Mouse (Mus musculus) adrenal gland, postnatal 14 days (tissue): ENCODE measurements around the gene Lmbrd1. TPM values are rescaled to one million over a fixed set of nuclear protein-coding genes. Genes with fewer than 3 reads are reported as not detected.
A peak's percentile ranks its signal among the peaks of the same experiment; 100 is the strongest.
"Not testable (repeated sequence)": the region's sequence is repeated elsewhere in the genome, so short reads cannot be mapped to it uniquely, and the experiment has no call there.

Experiments
- DNase-seq: peaks from one replicate; pipeline ENCODE4 v3.0.0; 2021; ENCODE audit warnings: mixed read lengths
- long read RNA-seq, 2 experiments: library from polyadenylated mRNA; stranded (forward); transcript quantifications; one replicate each; pipeline ENCODE4 v2.0.0; 2021
- total RNA-seq: library from RNA; stranded (reverse); gene quantifications from 2 replicates; pipeline ENCODE4 v1.2.3, GENCODE M21; 2021

Gene Lmbrd1
- total RNA-seq, result 56.0 and 58.9 TPM in 2 replicates
- long read RNA-seq, experiment 1, full-length matches to known transcripts, result 78 of 88 reads
- long read RNA-seq, experiment 1, partial matches to known transcripts, result 1 of 88 reads
- long read RNA-seq, experiment 1, other reads (novel, unspliced or antisense), result 9 of 88 reads
- long read RNA-seq, experiment 2, full-length matches to known transcripts, result 53 of 73 reads
- long read RNA-seq, experiment 2, partial matches to known transcripts, result 9 of 73 reads
- long read RNA-seq, experiment 2, other reads (novel, unspliced or antisense), result 11 of 73 reads

- DNase-seq, result peak; percentile 97
Measured at GRCm38 (mm10) chr1:24678205-24678917, at the start of gene Lmbrd1. Lmbrd1 (plus strand) TSS chr1:24678630.

GRCm38 (mm10) chr1:24633553-24634132 lies 44.8 kb upstream of the Lmbrd1 start:
- peak; percentile 16 for DNase-seq

GRCm38 (mm10) chr1:24650100-24650499 lies 28.3 kb upstream of the Lmbrd1 start:
- no peak for DNase-seq

GRCm38 (mm10) chr1:24659914-24660313 lies 18.5 kb upstream of the Lmbrd1 start:
- no peak for DNase-seq

GRCm38 (mm10) chr1:24660662-24661061 lies 17.8 kb upstream of the Lmbrd1 start:
- not testable (repeated sequence) for DNase-seq

DNA sequence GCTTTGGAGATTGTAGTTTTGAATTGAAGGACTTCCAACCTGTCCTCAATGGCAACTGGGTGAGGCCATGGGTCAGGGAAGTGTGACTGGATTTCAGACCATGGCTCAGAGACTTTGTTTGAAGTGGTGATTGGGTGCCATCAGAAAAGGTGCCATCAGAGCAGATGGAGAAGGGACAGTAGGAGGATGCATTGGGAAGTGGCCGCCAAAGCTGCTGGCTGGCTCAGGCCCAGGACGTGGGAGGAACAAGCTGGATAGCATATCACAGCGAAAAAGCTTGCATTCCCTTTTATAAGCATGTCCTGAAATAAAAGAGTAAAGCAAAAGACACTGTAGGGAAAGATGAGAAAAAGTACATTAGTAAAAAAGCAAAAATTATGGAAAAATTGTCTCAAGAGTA lies 16.9 kb upstream of the Lmbrd1 start:
- DNase-seq, result no peak

DNA sequence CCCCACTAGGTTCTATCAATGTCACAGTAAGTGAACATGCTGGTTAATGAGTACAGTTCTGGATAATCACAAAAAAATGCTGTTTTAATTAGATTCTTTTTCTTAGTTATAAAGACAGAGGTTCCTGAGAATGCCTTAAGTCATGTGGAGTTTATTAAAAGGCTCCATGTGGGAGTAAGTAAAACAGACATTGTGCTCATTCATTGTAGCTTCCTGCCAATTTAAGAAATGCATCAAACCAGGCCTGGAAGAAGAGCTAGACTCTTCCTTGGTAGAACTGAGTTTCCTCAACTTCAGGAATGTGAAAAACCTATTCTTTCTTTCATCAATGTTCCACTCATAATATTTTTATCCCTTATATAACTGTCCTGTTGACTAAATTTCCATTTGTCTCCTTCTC lies 14.3 kb upstream of the Lmbrd1 start:
- DNase-seq, result no peak

GRCm38 (mm10) chr1:24673231-24673630 lies 5.2 kb upstream of the Lmbrd1 start:
- DNase-seq, result no peak

DNA sequence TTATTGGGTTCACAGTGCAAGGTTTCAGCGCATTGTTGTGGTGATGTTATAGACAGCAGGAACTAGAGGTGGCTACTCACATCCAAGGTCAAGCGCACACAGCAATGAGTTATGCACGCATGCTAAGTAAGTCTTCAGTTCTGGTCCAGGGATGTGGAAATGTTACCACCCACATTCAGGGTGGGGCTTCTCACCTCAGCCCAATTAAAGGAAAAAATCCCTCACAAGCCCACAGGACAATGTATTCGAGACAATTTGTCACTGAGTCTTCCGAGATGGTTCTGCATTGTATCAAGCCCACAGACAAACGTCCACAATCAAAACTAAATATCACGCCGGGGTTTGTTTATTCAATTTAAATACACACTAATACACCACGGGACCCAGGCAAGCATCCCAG lies 724 bp upstream of the Lmbrd1 start:
- DNase-seq, result peak; percentile 9

- no peak for DNase-seq
Measured at GRCm38 (mm10) chr1:24679071-24679470, 641 bp downstream of the Lmbrd1 start.

DNA sequence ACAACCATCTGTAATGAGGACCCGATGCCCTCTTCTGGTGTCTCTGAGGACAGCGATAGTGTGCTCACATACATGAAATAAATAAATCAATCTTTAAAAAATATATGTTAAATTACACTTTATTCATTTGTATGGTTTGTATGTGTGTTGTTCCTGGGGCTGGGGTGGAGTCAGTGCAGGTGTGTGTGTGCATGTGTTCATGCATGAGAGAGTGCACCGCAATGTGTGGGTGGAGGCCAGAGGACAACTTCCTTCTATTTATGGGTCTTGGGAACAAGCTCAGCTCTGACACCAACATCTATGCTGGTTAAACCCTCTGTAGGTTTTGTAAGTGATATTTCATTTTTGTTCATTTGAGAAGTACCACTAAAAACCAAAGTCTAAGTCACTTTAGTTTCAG lies 2.6 kb downstream of the Lmbrd1 start:
- no peak for DNase-seq

DNA sequence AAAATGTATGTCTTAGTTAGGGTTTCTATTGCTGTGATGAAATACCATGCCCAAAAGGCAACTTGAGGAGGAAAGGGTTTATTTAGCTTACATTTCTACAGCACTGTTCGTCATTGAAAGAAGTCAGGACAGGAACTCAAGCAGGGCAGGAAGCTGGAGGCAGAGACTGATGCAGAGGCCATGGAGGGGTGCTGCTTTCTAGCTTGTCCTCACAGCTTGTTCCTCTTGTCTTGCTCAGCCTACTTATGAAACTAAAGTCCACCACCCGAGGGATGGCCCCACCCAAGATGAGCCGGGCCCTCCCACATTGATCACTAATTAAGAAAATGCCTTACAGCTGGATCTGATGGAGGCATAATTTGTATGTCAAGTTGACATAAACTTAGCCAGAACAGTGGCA lies 3.5 kb downstream of the Lmbrd1 start:
- DNase-seq, result no peak

DNA sequence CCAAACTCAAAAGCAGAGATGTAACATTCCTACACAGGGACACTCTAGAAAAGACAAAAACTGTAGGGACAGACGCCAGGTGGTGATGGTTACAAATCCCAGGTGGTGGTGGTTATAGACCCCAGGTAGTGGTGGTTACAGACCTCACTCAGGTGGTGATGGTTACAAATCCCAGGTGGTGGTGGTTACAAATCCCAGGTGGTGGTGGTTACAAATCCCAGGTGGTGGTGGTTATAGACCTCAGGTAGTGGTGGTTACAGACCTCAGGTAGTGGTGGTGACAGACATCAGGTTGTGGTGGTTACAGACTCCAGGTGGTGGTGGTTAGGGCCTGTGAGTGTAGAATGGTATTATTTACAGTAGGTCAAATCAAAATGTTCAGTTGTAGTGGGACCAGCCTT lies 5.5 kb downstream of the Lmbrd1 start:
- no peak for DNase-seq

GRCm38 (mm10) chr1:24685606-24686005 lies 7.2 kb downstream of the Lmbrd1 start:
- DNase-seq, result no peak

GRCm38 (mm10) chr1:24686235-24687021 lies 8.0 kb downstream of the Lmbrd1 start:
- DNase-seq, result no peak

GRCm38 (mm10) chr1:24697677-24698076 lies 19.2 kb downstream of the Lmbrd1 start:
- no peak for DNase-seq

- DNase-seq, result no peak
Measured at GRCm38 (mm10) chr1:24698146-24698880, 19.9 kb downstream of the Lmbrd1 start.

DNA sequence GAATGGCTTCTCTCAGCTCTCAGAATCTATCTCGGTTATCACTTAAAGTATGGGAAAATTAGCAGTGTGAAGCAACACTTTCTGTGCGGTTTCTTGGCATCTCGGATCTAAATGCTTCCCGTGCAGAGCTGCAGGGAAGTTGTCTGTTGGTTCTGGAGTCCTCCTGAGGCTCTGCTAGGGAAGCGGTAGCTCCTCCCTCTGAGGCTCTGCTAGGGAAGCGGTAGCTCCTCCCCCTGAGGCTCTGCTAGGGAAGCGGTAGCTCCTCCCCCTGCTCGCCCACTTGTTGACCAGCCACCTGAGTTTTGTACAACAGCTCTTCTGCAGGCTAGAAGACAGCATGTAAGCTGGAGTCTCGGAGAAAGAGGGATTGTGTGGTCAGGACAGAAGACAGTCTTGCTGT lies 20.9 kb downstream of the Lmbrd1 start:
- DNase-seq, result peak; percentile 52

GRCm38 (mm10) chr1:24700241-24700640 lies 21.8 kb downstream of the Lmbrd1 start:
- DNase-seq, result no peak

- DNase-seq, result no peak
Measured at GRCm38 (mm10) chr1:24703821-24704220, 25.4 kb downstream of the Lmbrd1 start.

- no peak for DNase-seq
Measured at GRCm38 (mm10) chr1:24716301-24716700, 37.9 kb downstream of the Lmbrd1 start.

DNA sequence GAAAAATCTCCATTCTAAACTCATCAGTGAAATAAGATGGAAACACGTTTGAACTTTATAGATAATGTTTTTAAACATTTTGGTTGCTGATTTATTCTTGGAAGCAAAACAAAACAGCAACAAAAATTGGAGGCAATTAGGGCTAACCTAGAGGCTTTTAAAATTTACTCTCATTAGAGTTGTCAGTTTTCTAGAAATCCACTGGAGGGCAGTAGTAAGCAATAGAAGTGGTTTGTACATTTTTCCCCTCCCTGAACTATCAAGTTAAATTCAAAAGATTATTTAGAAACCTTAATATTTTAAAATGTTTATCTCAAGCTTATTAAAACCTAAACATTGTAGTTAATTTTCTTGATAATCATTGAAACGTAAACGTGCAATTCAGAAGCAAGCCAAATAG lies 41.2 kb downstream of the Lmbrd1 start:
- no peak for DNase-seq
